Mouse (Mus musculus): Measurements from ENCODE around the gene Ftl1. TPM values are rescaled to one million over a fixed set of nuclear protein-coding genes. Genes with fewer than 3 reads are reported as not detected.
"Not testable (repeated sequence)": the region's sequence is repeated elsewhere in the genome, so short reads cannot be mapped to it uniquely, and the experiment has no call there.

Ftl1 gene
- 5,819 and 7,209 TPM in 2 replicates for polyA plus RNA-seq (2016; fragmentation: Nextera tagmentation; extraction: Ambion mirVana)

- Histone ChIP-seq H3K4me3 (peak within 1 kb of the TSS; percentile 91), H3K4me1 (replicated peaks) (peaks cover 44% of the 10 kb centered on the region), H3K36me3 (peaks cover 78% of the 10 kb centered on the region), H3K27ac (peak within 1 kb of the TSS; percentile 96)
- WGBS = 0% methylated on average over 37 of the region's 37 CpGs
- H3K27me3 ChIP-seq (ENCODE audit: insufficient read depth, poor library complexity, severe bottlenecking); H3K9me3 ChIP-seq: not testable (repeated sequence)
- DNase-seq (ENCODE audit: low spot score) = peak; percentile 98
Observed at GRCm38 (mm10) chr7:45459564-45460140, at the start of gene Ftl1. Gene Ftl1 (minus strand): TSS chr7:45459884.

GRCm38 (mm10) chr7:45509181-45509882 is 49.6 kb upstream of the Ftl1 start:
- WGBS = 48% methylated on average over 19 of the region's 19 CpGs
- peaks cover 17% of the 10 kb centered on the region for H3K4me1 ChIP-seq (replicated peaks)
- H3K27ac ChIP-seq = peak overlapping the region; percentile 93
- peaks cover 35% of the 10 kb centered on the region for H3K36me3 ChIP-seq
- peak overlapping the region; percentile 83 for H3K4me3 ChIP-seq
- no peak for DNase-seq (ENCODE audit: low spot score)
- H3K9me3 ChIP-seq = no peaks in the 10 kb centered on the region
- H3K27me3 ChIP-seq (ENCODE audit: insufficient read depth, poor library complexity, severe bottlenecking) = no peaks in the 10 kb centered on the region

GRCm38 (mm10) chr7:45508561-45508960 is 48.9 kb upstream of the Ftl1 start:
- Histone ChIP-seq H3K4me3 (peak overlapping the region; percentile 83; the same call in 1 of the 2 replicates), H3K27me3 (ENCODE audit: insufficient read depth, poor library complexity, severe bottlenecking) (no peaks in the 10 kb centered on the region), H3K36me3 (peaks cover 35% of the 10 kb centered on the region), H3K27ac (no peak overlapping the region), H3K4me1 (replicated peaks) (peaks cover 17% of the 10 kb centered on the region), H3K9me3 (no peaks in the 10 kb centered on the region)
- 91% methylated on average over 6 of the region's 6 CpGs for WGBS
- DNase-seq (ENCODE audit: low spot score) = no peak

- Histone ChIP-seq H3K4me3 (no peak overlapping the region), H3K36me3 (peaks cover 40% of the 10 kb centered on the region)
- WGBS = 92% methylated on average over 6 of the region's 6 CpGs
Observed at GRCm38 (mm10) chr7:45507583-45507982, 47.9 kb upstream of the Ftl1 start.

GRCm38 (mm10) chr7:45498427-45498826 is 38.7 kb upstream of the Ftl1 start:
- DNase-seq (ENCODE audit: low spot score) = no peak
- Histone ChIP-seq H3K27ac (no peak overlapping the region), H3K9me3 (no peaks in the 10 kb centered on the region), H3K36me3 (peaks cover 95% of the 10 kb centered on the region), H3K4me3 (no peak overlapping the region), H3K4me1 (replicated peaks) (0 out of 2 replicates have a peak, but pooled peaks cover 7% of the 10 kb centered on the region), H3K27me3 (ENCODE audit: insufficient read depth, poor library complexity, severe bottlenecking) (no peaks in the 10 kb centered on the region)
- WGBS = 93% methylated on average over 6 of the region's 6 CpGs

More at GRCm38 (mm10) chr7:45507583-45507982, 47.9 kb upstream of the Ftl1 start:
- peaks cover 21% of the 10 kb centered on the region for H3K4me1 ChIP-seq (replicated peaks)
- H3K27me3 ChIP-seq (ENCODE audit: insufficient read depth, poor library complexity, severe bottlenecking) = no peaks in the 10 kb centered on the region
- H3K27ac ChIP-seq = no peak overlapping the region
- DNase-seq (ENCODE audit: low spot score) = no peak
- H3K9me3 ChIP-seq = no peaks in the 10 kb centered on the region

GRCm38 (mm10) chr7:45494548-45494947 is 34.9 kb upstream of the Ftl1 start:
- Histone ChIP-seq H3K27me3 (ENCODE audit: insufficient read depth, poor library complexity, severe bottlenecking) (no peaks in the 10 kb centered on the region), H3K4me3 (no peak overlapping the region), H3K9me3 (no peaks in the 10 kb centered on the region), H3K36me3 (peaks cover 77% of the 10 kb centered on the region), H3K27ac (no peak overlapping the region), H3K4me1 (replicated peaks) (peaks cover 20% of the 10 kb centered on the region)
- no peak for DNase-seq (ENCODE audit: low spot score)
- WGBS = 79% methylated on average over 9 of the region's 9 CpGs

- peaks cover 31% of the 10 kb centered on the region for H3K4me1 ChIP-seq (replicated peaks)
- no peaks in the 10 kb centered on the region for H3K27me3 ChIP-seq (ENCODE audit: insufficient read depth, poor library complexity, severe bottlenecking)
- peaks cover 61% of the 10 kb centered on the region for H3K36me3 ChIP-seq
Observed at GRCm38 (mm10) chr7:45492951-45493350, 33.3 kb upstream of the Ftl1 start.

GRCm38 (mm10) chr7:45492225-45492844 is 32.7 kb upstream of the Ftl1 start:
- H3K36me3 ChIP-seq = peaks cover 54% of the 10 kb centered on the region
- 95% methylated on average over 8 of the region's 8 CpGs for WGBS

More at GRCm38 (mm10) chr7:45492951-45493350, 33.3 kb upstream of the Ftl1 start:
- no peak for DNase-seq (ENCODE audit: low spot score)
- Histone ChIP-seq H3K4me3 (no peak overlapping the region), H3K9me3 (no peaks in the 10 kb centered on the region), H3K27ac (no peak overlapping the region)
- 95% methylated on average over 5 of the region's 5 CpGs for WGBS

GRCm38 (mm10) chr7:45491264-45491663 is 31.6 kb upstream of the Ftl1 start:
- 24% methylated on average over 3 of the region's 3 CpGs for WGBS
- Histone ChIP-seq H3K36me3 (peaks cover 49% of the 10 kb centered on the region), H3K4me1 (replicated peaks) (peaks cover 39% of the 10 kb centered on the region), H3K27ac (no peak overlapping the region), H3K27me3 (ENCODE audit: insufficient read depth, poor library complexity, severe bottlenecking) (no peaks in the 10 kb centered on the region), H3K9me3 (no peaks in the 10 kb centered on the region), H3K4me3 (no peak overlapping the region)
- no peak for DNase-seq (ENCODE audit: low spot score)

More at GRCm38 (mm10) chr7:45492225-45492844, 32.7 kb upstream of the Ftl1 start:
- Histone ChIP-seq H3K9me3 (no peaks in the 10 kb centered on the region), H3K4me3 (no peak overlapping the region), H3K4me1 (replicated peaks) (peaks cover 36% of the 10 kb centered on the region), H3K27ac (no peak overlapping the region), H3K27me3 (ENCODE audit: insufficient read depth, poor library complexity, severe bottlenecking) (no peaks in the 10 kb centered on the region)
- DNase-seq (ENCODE audit: low spot score) = no peak

GRCm38 (mm10) chr7:45490822-45491221 is 31.1 kb upstream of the Ftl1 start:
- Histone ChIP-seq H3K9me3 (no peaks in the 10 kb centered on the region), H3K27me3 (ENCODE audit: insufficient read depth, poor library complexity, severe bottlenecking) (no peaks in the 10 kb centered on the region), H3K27ac (no peak overlapping the region), H3K4me1 (replicated peaks) (peaks cover 39% of the 10 kb centered on the region), H3K4me3 (no peak overlapping the region), H3K36me3 (peaks cover 49% of the 10 kb centered on the region)
- peak; percentile 43 for DNase-seq (ENCODE audit: low spot score)
- WGBS = 51% methylated on average over 9 of the region's 9 CpGs

GRCm38 (mm10) chr7:45489578-45489977 is 29.9 kb upstream of the Ftl1 start:
- 90% methylated on average over 7 of the region's 7 CpGs for WGBS
- DNase-seq (ENCODE audit: low spot score) = no peak
- H3K27ac ChIP-seq = no peak overlapping the region

GRCm38 (mm10) chr7:45488293-45489204 is 28.9 kb upstream of the Ftl1 start, which contains the start of gene Dhdh:
Gene Dhdh (minus strand): TSS chr7:45488805.
- WGBS = 6% methylated on average over 38 of the region's 38 CpGs
- Histone ChIP-seq H3K36me3 (peaks cover 31% of the 10 kb centered on the region), H3K27me3 (ENCODE audit: insufficient read depth, poor library complexity, severe bottlenecking) (no peaks in the 10 kb centered on the region), H3K4me1 (replicated peaks) (peaks cover 36% of the 10 kb centered on the region), H3K9me3 (no peaks in the 10 kb centered on the region), H3K4me3 (peak within 1 kb of the TSS; percentile 64), H3K27ac (peak within 1 kb of the TSS; percentile 89)
- DNase-seq (ENCODE audit: low spot score) = peak; percentile 76

More at GRCm38 (mm10) chr7:45489578-45489977, 29.9 kb upstream of the Ftl1 start:
- no peaks in the 10 kb centered on the region for H3K9me3 ChIP-seq
- H3K4me1 ChIP-seq (replicated peaks) = peaks cover 38% of the 10 kb centered on the region
- peaks cover 42% of the 10 kb centered on the region for H3K36me3 ChIP-seq
- H3K4me3 ChIP-seq = no peak overlapping the region
- no peaks in the 10 kb centered on the region for H3K27me3 ChIP-seq (ENCODE audit: insufficient read depth, poor library complexity, severe bottlenecking)
